Mouse (Mus musculus): ENCODE data around the gene Gng2. TPM values are rescaled to one million over a fixed set of nuclear protein-coding genes. Genes with fewer than 3 reads are reported as not detected.

Gng2 gene
- total and polyA plus RNA-seq, 3 experiments, result 3.3 to 17.2 TPM; not detected in 1

DNA sequence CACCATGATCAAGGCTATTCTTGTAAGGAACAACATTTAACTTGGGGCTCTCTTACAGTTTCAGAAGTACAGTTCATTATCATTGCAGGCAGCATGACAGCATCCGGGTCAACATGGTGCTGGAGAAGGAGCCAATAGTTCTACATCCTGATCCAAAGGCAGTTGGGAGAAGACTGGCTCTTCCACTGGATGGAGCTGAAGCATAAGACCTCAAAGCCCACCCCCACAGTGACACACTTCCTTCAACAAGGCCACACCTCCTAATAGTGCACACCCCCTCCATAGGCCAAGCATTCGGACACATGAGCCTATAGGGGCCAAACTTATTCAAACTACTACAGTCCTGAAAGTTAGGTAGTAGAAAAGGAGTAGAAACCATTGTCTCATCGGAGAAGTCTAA is 42.3 kb downstream of the Gng2 start:
- Histone ChIP-seq H3K36me3 (ENCODE audit: control insufficient read depth in 1 of 2, insufficient read depth in 2 of 2, low read length in 2 of 2) (no peaks in the 10 kb centered on the region), H3K27ac (ENCODE audit: control insufficient read depth, low read depth, low read length) (no peak overlapping the region)

DNA sequence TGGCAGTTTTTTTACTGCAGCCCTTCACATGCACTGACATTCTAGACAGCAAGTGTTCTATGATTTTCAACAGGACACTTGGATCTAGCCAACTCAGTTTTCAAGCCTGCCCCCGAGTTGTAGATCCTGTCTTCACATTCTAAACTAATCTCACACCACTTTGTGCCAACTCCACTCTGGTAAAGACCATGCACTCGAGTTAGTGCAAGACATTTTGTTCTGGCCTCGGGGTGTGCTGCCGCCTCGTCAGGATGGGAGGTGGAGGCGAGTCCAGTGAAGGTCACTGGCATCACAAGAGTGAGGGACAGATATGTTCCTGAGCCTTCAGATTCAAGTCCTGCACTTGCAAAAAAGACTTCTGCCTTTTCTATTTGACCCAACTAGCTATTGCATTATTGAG is 44.1 kb downstream of the Gng2 start:
- Histone ChIP-seq H3K27ac (ENCODE audit: control insufficient read depth, low read depth, low read length) (no peak overlapping the region), H3K4me1 (ENCODE audit: control insufficient read depth in 1 of 2, insufficient read depth in 2 of 2, low read length in 2 of 2) (peaks cover 0 to 2% of the 10 kb centered on the region in 2 experiments; a peak in 1 of 4 replicates), H3K4me3 (ENCODE audit: control insufficient read depth in 1 of 2, insufficient read depth in 1 of 2, low read depth in 2 of 2, low read length in 2 of 2) (no peak overlapping the region), H3K9ac (ENCODE audit: control insufficient read depth, low read depth, low read length, poor library complexity, severe bottlenecking) (no peak overlapping the region), H3K9me3 (replicated peaks; ENCODE audit: insufficient read depth, low read length) (no peaks in the 10 kb centered on the region), H3K36me3 (ENCODE audit: control insufficient read depth in 1 of 2, insufficient read depth in 2 of 2, low read length in 2 of 2) (peaks cover 0 to 3% of the 10 kb centered on the region in 2 experiments; a peak in 2 of 4 replicates), H3K79me2 (ENCODE audit: control insufficient read depth, insufficient read depth, low read length, poor library complexity) (no peaks in the 10 kb centered on the region), H3K27me3 (ENCODE audit: control insufficient read depth in 1 of 2, insufficient read depth in 2 of 2, low read length in 2 of 2) (no peaks in the 10 kb centered on the region)
- TF ChIP-seq JUND (IDR thresholded peaks at IDR 0.05; ENCODE audit: low read depth, low read length) (no peak), SIN3A (IDR thresholded peaks at IDR 0.05; ENCODE audit: low read length) (no peak), MAX (IDR thresholded peaks at IDR 0.05; ENCODE audit: low read length) (no peak), POLR2AphosphoS5 (IDR thresholded peaks at IDR 0.05; ENCODE audit: borderline replicate concordance, low read depth, low read length) (no peak), KAT2A (conservative IDR thresholded peaks at IDR 0.05; ENCODE audit: low read depth, low read length) (no peak), POLR2AphosphoS2 (IDR thresholded peaks at IDR 0.05; ENCODE audit: low read length) (no peak), GATA1 (IDR thresholded peaks at IDR 0.05; ENCODE audit: low read depth, low read length) (no peak), CHD2 (IDR thresholded peaks at IDR 0.05; ENCODE audit: low read length) (no peak), MXI1 (IDR thresholded peaks at IDR 0.05; ENCODE audit: low read depth, low read length) (no peak), ETS1 (IDR thresholded peaks at IDR 0.05; ENCODE audit: low read depth, low read length) (no peak), ZKSCAN1 (IDR thresholded peaks at IDR 0.05; ENCODE audit: low read depth, low read length) (no peak), CTCF (IDR thresholded peaks at IDR 0.05 in 2 of 3, conservative IDR thresholded peaks at IDR 0.05 in 1 of 3; ENCODE audit: control insufficient read depth in 1 of 3, insufficient read depth in 1 of 3, low read depth in 2 of 3, low read length in 3 of 3, poor library complexity in 1 of 3, severe bottlenecking in 1 of 3) (no peak), NRF1 (IDR thresholded peaks at IDR 0.05; ENCODE audit: insufficient read depth, low read depth, low read length, poor library complexity, severe bottlenecking) (no peak), RAD21 (IDR thresholded peaks at IDR 0.05; ENCODE audit: low read depth, low read length) (no peak), SMC3 (IDR thresholded peaks at IDR 0.05; ENCODE audit: low read depth, low read length) (no peak), EP300 (IDR thresholded peaks at IDR 0.05; ENCODE audit: low read depth in 1 of 2, low read length in 2 of 2) (no peak)
- DNase-seq (ENCODE audit: low read depth, low spot score), result no peak

More for the DNA sequence above, 42.3 kb downstream of the Gng2 start:
- DNase-seq (ENCODE audit: low read depth, low spot score), result no peak
- H3K27me3 ChIP-seq (ENCODE audit: control insufficient read depth in 1 of 2, insufficient read depth in 2 of 2, low read length in 2 of 2), result no peaks in the 10 kb centered on the region
- H3K9ac ChIP-seq (ENCODE audit: control insufficient read depth, low read depth, low read length, poor library complexity, severe bottlenecking), result no peak overlapping the region
- no peaks in the 10 kb centered on the region for H3K4me1 ChIP-seq (ENCODE audit: control insufficient read depth in 1 of 2, insufficient read depth in 2 of 2, low read length in 2 of 2)
- no peaks in the 10 kb centered on the region for H3K79me2 ChIP-seq (ENCODE audit: control insufficient read depth, insufficient read depth, low read length, poor library complexity)
- no peak overlapping the region for H3K4me3 ChIP-seq (ENCODE audit: control insufficient read depth in 1 of 2, insufficient read depth in 1 of 2, low read depth in 2 of 2, low read length in 2 of 2)
- H3K9me3 ChIP-seq (replicated peaks; ENCODE audit: insufficient read depth, low read length), result no peaks in the 10 kb centered on the region
- no peak for TF ChIP-seq ZC3H11A (IDR thresholded peaks at IDR 0.05; ENCODE audit: low read depth, low read length)
- no peak for TF ChIP-seq USF2 (IDR thresholded peaks at IDR 0.05; ENCODE audit: borderline replicate concordance in 1 of 2, insufficient read depth in 1 of 2, low read depth in 1 of 2, low read length in 2 of 2)
- TF ChIP-seq KAT2A (conservative IDR thresholded peaks at IDR 0.05; ENCODE audit: low read depth, low read length), result no peak
